Mouse (Mus musculus): ENCODE results near the gene Atp7a.
A peak's percentile ranks its signal among the peaks of the same experiment; 100 is the strongest.

GRCm38 (mm10) chrX:106015571-106016322, 11.3 kb upstream of the Atp7a start, which contains the start of gene Cox7b:
- TF ChIP-seq CTCF (IDR thresholded peaks at IDR 0.05; ENCODE audit: borderline replicate concordance, insufficient read depth, low read length) = no peak
- TF ChIP-seq POLR2A (IDR thresholded peaks at IDR 0.05; ENCODE audit: low read depth, low read length) = peak; percentile 77

All from embryonic fibroblast, embryonic 13.5 days (primary cell).